Mouse (Mus musculus) megakaryocyte-erythroid progenitor cell, adult 5-6 weeks (primary cell): Measurements from ENCODE around the gene Ankrd2. TPM values are rescaled to one million over a fixed set of nuclear protein-coding genes. Genes with fewer than 3 reads are reported as not detected.
A peak's percentile ranks its signal among the peaks of the same experiment; 100 is the strongest.

Experiments
- ATAC-seq: replicated peaks from 2 replicates; pipeline ENCODE4 v1.8.0; 2016; ENCODE audit warnings: mild to moderate bottlenecking, inconsistent platforms; ENCODE audit not compliant: severe bottlenecking, poor library complexity, low FRiP score, low TSS enrichment
- total RNA-seq, 2 experiments: library from RNA; stranded (forward) in 1 of 2; stranded (reverse) in 1 of 2; fragments of 200-1000, 215-1000 nt in 1 of 2; fragments of >200 nt in 1 of 2; fragmentation: Nextera tagmentation in 1 of 2; gene quantifications; 2 replicates each; pipeline ENCODE4 v1.2.3; 2014 to 2017

Ankrd2 gene
- total RNA-seq (2014; fragmentation: Nextera tagmentation) = not detected in 2 replicates
- not detected in 2 replicates for total RNA-seq (2017)

DNA sequence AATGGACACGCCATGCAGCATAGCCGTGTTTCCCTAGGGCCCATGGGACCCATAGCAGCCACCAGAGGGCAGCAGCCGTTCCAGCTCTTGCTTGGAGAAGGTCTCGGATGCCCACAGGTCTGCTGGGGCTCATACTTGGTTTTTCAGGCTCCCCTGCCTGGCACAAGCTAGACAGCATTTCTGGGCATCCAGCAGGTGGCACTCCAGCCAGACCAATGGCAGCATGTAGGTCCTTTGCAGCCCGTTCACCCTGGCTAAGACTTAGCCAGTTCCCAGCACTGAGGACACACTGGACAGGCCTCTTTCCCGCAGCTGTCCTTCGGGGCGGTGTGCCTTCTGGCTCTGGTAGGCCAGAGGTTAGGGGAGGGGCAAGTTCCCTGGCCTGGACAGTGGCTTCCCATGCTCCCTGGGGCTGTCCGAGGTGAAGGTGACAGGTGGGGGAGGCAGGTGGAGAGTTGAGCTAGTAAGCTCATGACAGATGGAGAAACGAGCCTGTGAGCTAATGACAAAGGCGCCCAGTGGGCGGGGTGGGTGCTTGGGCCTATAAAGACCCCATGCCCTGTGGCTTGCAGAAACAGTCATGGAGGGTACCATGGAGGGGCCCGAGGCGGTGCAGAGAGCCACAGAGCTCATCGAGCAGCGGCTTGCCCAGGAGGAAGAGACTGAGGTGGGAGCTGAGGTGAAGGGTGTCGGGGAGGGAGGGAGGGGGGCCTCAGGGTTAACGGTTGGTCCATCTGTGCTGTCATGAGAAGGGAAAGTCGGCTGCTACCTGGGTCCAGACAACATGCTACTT is at the start of gene Ankrd2:
Gene Ankrd2 (plus strand): TSS at position 545 of the 793 bp plus-strand sequence.
- peak; percentile 90 for ATAC-seq

DNA sequence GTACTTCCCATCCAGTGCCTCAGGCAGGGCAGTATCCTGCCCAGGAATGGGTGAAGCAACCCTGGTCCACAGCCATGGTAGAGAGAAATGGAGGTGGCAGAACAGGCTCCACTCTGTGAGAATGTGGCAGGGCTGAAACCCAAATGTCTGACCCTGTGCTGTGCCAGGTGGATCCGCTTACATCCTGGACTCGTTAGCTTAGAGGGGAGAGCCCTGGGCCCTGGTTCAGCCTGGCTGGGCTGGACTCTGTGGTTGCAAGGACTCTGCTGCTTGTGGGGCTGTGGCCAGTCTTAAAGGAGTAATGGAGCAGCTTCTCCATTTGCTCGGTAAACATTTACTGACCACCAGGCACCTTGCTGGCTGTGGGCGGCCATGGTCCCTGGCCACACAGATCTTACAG is 48.6 kb upstream of the Ankrd2 start:
- no peak for ATAC-seq

DNA sequence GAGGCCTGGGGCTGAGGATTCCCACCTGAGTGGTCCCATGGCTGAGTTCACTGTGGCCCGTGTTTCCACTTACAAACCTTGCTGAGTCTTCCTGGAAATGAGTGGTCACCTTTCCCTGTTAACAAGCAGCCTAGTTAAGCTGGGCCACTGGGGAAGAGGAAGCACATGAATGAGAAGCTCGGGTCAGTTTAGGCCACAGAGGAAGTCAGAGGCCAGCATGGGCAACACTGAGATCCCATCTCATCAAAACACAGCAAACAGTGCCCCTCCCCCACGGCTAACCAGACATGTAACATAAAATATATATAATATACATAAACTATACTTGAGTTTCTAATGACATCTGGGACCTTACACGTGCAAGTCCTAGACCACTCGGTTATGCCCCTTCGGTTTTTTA is 46.0 kb upstream of the Ankrd2 start:
- no peak for ATAC-seq

DNA sequence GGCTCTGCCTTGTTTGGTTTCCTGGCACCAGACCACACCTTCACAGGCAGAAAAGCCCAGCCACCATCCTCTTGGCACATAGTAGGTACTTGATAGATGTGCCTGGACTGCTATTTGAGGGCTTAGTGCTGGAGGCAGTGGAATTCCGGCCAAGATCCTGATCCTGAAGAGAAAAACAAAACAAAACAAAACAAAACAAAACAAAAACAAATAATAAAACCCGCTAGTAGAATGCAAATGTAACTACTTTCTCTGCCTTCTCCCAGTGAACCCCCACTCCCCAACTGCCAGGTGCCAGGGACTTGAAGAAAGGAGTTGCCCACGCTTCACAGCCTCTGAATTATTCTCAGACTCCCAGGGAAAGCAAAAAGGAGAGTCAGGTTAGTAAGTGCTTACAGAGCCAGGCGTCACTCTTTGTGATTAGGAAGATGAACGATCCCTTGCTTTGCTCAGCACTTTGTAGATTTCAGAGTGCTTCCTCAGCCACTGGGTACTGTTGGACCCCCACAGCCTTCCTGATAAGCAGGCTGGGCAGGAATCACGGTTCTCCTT is 43.8 kb upstream of the Ankrd2 start:
- no peak for ATAC-seq

DNA sequence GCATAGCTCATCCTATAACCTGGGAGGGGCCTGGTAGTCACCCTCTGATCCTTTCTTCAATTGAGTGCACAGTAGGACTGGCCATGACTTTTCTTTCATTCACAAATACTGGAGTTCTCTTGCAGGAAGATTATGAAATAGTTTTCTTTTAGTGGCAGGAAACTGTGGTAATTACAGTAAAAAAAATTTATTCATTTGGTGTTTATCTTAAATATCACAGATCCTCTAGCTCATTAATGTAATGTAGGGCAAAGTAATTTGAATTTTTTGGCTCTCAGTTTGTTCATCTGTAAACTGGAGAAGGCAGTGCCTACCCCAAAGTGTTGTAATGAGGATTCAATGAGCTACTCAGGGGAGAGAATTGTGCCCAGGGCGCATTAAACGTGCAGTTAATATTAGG is 42.8 kb upstream of the Ankrd2 start:
- no peak for ATAC-seq

DNA sequence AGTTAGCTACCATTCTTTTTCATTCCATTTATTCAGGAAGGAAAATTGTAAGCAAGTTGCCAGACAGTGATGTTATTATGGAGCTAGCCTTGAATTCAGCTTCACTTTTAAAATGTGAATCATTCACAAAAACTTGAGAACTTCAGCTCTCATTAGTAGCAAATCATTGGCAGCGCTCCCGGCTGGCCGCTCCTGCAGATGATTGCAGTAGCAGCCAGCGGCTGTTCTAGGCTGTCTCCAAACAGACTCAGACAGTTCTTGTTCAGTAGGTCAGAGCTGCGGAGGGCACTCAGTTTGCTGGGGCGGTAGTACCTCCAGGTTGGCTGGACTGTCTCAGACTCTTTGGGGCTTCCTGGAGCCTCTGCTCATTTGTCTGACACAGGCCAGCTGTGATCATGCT is 42.3 kb upstream of the Ankrd2 start:
- no peak for ATAC-seq

DNA sequence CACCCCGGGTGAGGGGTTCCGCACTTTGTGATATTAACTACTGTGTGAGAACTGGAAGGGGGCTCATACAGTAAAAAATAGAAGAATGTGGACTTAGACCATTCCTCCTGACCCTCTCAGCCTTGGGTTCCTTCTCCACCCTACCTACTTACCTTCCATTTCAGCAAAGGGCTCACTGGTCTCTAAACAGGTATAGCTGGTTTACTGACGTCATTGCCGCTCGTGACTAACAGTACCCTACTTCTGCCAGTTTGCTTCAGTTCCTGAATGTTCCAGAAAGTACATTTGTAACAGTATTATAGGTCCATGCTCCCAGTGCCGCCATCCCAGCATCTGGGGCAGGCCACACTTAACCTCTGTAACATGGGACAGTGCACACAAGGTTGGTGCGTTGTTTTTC is 41.8 kb upstream of the Ankrd2 start:
- no peak for ATAC-seq

DNA sequence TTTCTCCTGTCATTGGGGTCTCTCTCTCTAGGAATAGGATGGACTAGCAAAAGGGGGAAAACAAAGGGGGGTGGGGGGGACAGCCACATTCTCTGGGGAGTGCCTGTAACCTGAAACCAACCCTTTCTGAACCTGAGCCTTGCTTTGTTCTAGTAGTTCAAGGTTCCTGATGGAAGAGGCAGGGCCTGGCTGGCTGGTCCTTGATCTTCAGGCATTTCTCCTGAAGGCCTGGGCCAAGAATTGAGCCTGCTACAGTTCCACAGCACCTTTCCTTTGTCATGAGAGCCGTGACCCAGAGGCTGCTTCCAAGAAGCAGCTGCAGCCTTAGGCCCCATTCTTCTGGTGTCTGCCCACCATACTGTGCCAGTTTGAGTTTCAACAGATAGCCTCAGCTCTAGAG is 40.3 kb upstream of the Ankrd2 start:
- ATAC-seq = no peak

DNA sequence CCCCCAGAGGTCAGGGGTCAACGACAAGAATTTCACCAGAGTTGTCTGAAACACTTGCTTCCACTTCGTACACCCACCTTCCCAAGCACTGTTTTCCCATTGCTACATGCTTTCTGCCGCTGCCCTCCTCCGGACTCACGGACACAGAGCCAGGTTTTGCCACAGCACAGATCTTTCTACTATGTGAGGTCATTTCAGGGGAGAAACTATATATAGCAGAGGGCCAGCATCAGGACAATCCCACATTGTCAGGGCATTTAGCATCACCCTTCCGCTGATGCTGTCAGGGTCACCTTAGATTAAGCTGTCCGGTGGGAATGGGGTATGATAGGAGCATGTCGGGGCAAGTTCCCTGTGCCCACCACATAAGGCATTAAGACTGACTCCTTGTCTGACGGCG is 38.7 kb upstream of the Ankrd2 start:
- ATAC-seq = no peak

DNA sequence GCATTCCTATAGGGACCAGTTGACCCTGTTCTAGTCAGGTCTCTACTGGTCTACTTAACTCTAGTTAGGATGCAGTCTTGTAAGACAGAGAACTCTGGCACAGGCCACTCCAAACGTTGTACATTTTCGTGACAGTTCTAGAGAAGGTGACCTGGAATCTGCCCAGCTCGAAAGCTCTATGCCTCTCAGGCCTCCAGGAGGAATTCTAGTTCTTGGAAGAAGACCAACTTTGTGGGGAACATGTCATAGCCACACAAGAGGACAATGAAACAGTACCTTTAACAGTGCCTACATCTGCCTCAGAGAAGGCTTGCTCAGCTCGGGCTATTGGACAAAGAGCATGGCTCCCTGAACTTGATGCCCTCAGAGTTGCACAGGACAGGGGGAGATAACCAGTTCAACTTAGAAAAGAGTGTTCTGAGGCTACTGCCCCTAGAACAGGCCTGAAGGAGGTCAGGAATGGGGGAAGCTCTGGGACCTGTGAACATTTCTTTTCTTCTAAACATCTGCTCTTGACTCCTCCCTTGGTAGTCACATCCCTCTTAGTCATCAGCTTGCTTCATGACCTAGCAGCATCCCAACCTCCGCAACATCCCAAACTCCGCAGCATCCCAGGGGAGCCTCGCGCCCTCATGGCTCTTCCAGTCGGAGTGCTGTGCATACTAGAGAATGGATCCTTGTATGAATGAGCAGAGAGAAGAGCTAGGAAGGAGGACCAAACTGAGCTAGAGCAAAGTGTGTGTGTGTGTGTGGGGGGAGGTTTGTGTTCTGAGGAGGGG is 36.8 kb upstream of the Ankrd2 start:
- no peak for ATAC-seq

DNA sequence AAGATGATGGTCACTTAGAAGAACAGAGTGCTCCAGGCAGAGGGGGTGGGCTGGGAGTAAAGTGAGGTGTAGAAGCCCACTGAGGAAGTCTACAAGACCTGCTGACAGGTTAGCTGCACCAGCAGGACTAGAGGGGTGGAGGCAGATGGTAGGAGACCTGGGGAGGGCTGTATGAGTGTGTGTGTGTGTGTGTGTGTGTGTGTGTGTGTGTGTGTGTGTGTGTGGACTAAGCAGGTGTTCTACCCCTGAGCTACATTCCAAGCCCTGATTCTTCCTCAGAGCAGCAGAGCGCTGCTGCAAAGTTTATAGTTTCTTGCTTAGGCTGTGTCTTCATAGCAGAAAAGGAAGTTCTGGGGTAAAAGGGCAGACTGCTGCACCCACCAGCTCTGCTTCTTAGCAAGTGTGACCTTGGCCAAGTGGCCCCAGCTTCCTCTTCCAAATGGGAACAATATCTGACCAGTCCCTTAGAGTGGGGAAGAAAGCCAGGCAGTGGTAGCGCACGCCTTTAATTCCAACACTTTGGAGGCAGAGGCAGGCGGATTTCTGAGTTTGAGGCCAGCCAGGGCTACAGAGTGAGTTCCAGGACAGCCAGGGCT is 36.0 kb upstream of the Ankrd2 start:
- no peak for ATAC-seq

DNA sequence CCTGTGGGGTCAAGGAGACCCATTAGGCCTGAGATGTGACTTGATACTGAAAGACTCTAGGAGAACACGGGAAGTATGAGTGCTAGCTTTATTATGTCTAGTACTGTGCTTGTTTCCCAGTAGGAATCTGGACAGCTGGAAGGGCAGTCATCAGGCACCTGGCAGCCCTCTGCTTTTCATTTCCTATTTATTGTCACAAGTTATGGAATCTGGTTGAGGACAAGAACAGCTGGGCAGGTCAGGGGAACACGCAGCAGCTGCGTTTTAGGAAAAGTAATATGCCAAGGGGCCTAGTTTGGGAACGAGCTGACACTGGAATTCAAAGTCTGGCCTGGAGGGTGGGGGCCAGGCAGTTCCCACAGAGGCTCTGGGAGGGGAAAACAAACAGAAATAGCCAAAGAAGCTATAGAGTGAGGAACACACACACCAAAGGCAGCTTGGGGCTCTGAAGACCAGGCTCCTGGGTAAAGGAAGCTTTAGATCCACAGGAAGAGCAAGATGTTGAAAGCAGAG is 35.3 kb upstream of the Ankrd2 start:
- ATAC-seq = no peak

DNA sequence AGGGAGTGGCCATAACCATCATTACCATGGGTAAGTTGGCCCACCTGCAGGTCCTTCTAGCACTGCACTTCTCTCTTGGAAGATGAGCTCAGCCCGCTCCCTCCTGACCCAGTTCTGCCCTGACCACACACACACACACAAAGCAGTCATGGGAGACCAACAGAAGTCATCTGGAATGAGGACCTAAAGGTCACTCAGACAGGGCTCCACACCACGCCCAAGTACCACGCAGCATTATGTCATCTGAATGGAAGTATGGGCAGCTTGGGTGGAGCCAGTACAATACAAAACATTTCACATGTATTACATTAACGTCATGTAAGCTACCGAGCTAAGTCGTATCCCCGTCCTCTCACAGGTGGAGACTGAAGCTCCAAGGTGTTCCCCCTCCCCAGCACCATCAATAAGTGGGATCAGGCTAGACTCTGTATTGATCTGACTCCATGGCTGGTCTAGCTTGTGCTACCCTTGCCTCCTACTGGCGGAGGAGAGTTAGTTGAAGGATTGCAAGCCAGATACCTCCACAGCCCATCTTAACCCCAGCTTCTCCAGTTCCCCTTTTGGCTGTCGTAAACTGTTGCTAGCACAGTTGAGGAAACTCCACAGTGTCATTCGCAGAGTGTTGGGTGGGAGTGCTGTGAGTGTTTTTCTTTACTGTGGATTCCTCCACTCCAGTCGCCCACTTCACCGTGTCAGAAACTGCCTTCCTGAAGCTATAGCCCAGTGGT is 34.4 kb upstream of the Ankrd2 start:
- ATAC-seq = no peak

DNA sequence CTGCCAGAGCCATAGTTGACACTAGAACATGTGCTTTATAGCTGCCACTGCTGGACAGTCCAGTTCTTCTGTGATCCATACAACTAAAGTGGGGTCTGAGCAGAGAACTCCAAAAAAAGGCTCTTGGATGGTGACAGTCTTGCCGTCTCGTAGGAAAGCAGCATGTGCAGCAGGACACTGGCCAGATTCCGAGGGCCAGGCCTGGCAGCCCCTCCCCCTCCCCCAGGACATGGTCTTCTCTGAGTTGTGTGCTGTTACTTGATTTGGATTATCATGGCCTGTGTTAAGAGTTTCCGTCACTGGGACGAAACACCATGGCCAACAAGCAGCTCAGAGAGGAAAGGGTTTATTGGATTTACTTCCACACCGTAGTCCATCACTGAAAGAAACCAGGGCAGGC is 31.5 kb upstream of the Ankrd2 start:
- ATAC-seq = no peak

DNA sequence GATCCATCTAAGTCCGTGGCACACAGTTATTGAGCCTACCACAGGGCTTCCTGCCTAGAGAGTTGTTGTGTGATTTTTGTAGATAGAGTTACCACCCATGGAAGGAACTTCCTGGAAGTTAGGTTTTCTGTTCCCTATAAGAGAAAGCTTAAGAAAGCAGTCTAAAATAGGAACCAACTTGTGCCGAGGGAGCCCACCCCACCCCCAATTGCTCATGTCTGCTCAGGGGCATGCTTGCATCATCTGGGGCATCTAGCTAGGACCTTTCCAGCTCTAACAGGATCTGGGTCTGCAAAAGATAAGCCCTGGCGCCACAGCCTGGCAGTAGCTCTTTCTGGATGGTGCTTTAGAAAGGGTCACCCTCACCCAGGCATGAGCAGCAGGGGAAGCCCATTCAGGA is 30.2 kb upstream of the Ankrd2 start:
- no peak for ATAC-seq

DNA sequence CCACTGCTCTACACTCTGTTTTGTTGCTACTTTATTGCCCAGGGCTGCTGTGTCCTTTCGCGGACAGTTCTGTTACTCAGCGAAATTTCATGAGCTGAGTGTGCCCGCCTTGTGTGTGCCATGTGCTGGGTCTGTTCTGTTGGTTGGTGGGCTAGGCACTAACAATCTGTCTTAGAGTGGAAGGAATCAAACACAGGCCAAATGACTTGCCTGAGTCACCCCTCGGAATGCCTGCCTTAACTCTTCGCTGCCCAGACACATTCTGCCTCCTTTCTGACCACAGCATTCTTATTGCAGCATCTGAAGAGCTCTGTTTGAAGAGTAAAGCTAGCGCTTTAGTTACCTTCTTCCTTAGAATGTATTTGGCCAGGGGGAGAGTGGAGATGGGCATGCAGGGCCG is 29.2 kb upstream of the Ankrd2 start:
- ATAC-seq = no peak

DNA sequence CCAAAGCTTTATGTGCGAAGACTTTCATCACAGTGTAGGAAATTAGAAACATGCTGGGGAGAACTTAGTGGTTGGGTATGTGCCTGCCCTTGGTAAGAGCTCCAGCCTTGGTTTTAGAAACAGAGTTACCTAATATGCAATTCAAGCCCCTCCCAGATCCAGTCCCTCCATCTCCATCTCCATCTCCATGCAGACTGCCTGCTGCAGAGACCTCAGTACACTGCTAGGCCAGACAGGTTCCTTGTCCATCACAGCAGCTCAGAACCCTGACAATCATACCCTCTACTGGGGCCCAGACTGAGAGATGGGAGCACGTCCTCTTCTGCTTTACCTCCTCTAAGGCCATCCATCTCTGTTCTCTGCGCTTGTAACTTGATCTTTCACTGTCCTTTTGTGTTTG is 27.2 kb upstream of the Ankrd2 start:
- no peak for ATAC-seq

DNA sequence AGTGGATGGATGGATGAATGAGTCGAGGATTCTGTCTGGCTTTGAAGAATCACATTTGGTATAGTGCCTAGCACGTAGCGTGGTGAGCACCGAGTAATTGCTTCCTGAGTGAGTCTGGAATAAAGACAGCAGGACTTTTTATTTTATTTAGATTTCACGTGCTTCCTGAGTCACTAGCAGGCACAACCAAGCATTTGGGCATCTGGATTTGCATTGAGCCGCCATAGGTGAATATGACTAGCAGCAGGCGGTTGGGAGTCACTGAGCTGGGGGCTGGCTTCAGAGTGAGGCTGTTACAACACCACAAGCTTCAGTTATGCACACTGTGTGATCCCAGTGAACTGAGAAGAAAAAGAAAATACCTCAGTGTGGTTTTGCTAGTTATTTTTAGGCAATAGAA is 26.7 kb upstream of the Ankrd2 start:
- ATAC-seq = no peak

DNA sequence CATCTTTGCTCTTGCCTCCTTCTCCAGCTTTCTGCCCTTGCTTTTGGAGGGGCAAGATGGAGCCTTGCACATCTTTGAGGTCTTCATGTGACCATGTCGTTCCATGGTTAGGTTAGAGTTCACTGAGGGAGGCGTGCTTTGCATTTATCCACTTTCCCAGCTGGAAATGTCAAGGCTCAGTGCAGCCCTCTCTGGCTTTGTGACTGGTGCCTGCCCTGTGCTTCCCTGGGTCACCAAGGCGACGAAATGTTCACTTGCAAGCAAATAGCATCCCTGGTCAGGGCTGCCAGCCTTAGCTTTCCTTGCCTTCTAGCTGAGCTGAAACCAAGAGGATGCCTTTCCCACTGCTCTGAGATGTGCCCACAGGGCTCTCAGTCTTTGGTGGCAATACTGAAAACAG is 25.4 kb upstream of the Ankrd2 start:
- ATAC-seq = no peak
